Mouse (Mus musculus) CH12.LX (cell line): ENCODE data around the gene Olfr705. TPM values are rescaled to one million over a fixed set of nuclear protein-coding genes. Genes with fewer than 3 reads are reported as not detected.
"Not testable (repeated sequence)": the region's sequence is repeated elsewhere in the genome, so short reads cannot be mapped to it uniquely, and the experiment has no call there.

ENCODE experiments used
- DNase-seq: peaks from one replicate; pipeline ENCODE4 v3.0.0-alpha.2; 2013; ENCODE audit errors: extremely low read depth
- H3K27ac ChIP-seq: 2 replicates; pipeline ENCODE4 v1.5.1; 2012; ENCODE audit warnings: low read depth, mild to moderate bottlenecking, control low read depth, moderate library complexity; ENCODE audit not compliant: insufficient read depth
- H3K27me3 ChIP-seq: replicated peaks from 2 replicates; pipeline ENCODE3; 2012; ENCODE audit warnings: inconsistent platforms
- H3K36me3 ChIP-seq, 2 experiments: replicated peaks in 1 of 2; 2 replicates each; pipeline versions ENCODE3 to v1.6.1; 2012; ENCODE audit warnings: inconsistent platforms in 1 of 2, low read length in 1 of 2, mild to moderate bottlenecking in 1 of 2, mixed read lengths in 1 of 2, moderate library complexity in 1 of 2; ENCODE audit not compliant: control insufficient read depth in 1 of 2, insufficient read depth in 1 of 2
- H3K4me1 ChIP-seq, 2 experiments: 2 replicates each; pipeline ENCODE4 v1.6.1; 2012; ENCODE audit warnings: inconsistent platforms in 1 of 2, moderate library complexity in 1 of 2; ENCODE audit not compliant: insufficient read depth in 2 of 2, control insufficient read depth in 1 of 2
- H3K4me2 ChIP-seq: 2 replicates; pipeline ENCODE4 v1.6.1; 2012; ENCODE audit warnings: low read depth, mild to moderate bottlenecking, control low read depth; ENCODE audit not compliant: poor library complexity, insufficient read depth, severe bottlenecking
- H3K4me3 ChIP-seq, 3 experiments: fragments of 150-350 bp in 1 of 3; sonication (generic) in 1 of 3; replicated peaks in 1 of 3; 2 replicates each; pipeline versions ENCODE3 to v1.5.1; 2011 to 2012; ENCODE audit warnings: low read depth in 2 of 3, low read length in 2 of 3, mild to moderate bottlenecking in 2 of 3, moderate library complexity in 2 of 3, control low read depth in 1 of 3, improper control_type of control experiment in 1 of 3, inconsistent platforms in 1 of 3, mixed read lengths in 1 of 3; ENCODE audit not compliant: poor library complexity in 1 of 3
- H3K79me2 ChIP-seq: replicated peaks from 2 replicates; pipeline ENCODE4 v1.6.1; 2012; ENCODE audit warnings: mild to moderate bottlenecking, moderate library complexity; ENCODE audit not compliant: control insufficient read depth, poor library complexity, insufficient read depth, severe bottlenecking; ENCODE audit errors: extremely low read depth
- H3K9ac ChIP-seq: 2 replicates; pipeline ENCODE4 v1.6.1; 2012; ENCODE audit warnings: low read depth, mild to moderate bottlenecking, control low read depth, moderate library complexity; ENCODE audit not compliant: insufficient read depth
- H3K9me3 ChIP-seq: replicated peaks from 2 replicates; pipeline ENCODE3; 2012; ENCODE audit warnings: low read length, inconsistent platforms, mixed read lengths
- CHD2 ChIP-seq: IDR thresholded peaks from 2 replicates; pipeline ENCODE4 v1.6.1; 2011; ENCODE audit warnings: low read length, improper control_type of control experiment
- CTCF ChIP-seq, 2 experiments: IDR thresholded peaks in 1 of 2; conservative IDR thresholded peaks in 1 of 2; 2 replicates each; pipeline ENCODE4 v1.5.1; 2011 to 2012; ENCODE audit warnings: low read depth in 2 of 2, low read length in 2 of 2, improper control_type of control experiment in 1 of 2, inconsistent platforms in 1 of 2, mild to moderate bottlenecking in 1 of 2, moderate library complexity in 1 of 2
- EP300 ChIP-seq: IDR thresholded peaks from 2 replicates; pipeline ENCODE4 v1.6.1; 2011; ENCODE audit warnings: low read length, improper control_type of control experiment
- ETS1 ChIP-seq: conservative IDR thresholded peaks from 2 replicates; pipeline ENCODE4 v1.6.1; 2012; ENCODE audit warnings: low read depth, mild to moderate bottlenecking, inconsistent platforms, low read length, improper control_type of control experiment, moderate library complexity
- KAT2A ChIP-seq: IDR thresholded peaks from 2 replicates; pipeline ENCODE4 v1.6.1; 2012; ENCODE audit warnings: low read length, improper control_type of control experiment, inconsistent platforms; ENCODE audit not compliant: insufficient replicate concordance
- MAFK ChIP-seq: IDR thresholded peaks from 2 replicates; pipeline ENCODE4 v1.6.1; 2011; ENCODE audit warnings: low read length, improper control_type of control experiment; ENCODE audit not compliant: insufficient replicate concordance
- MAX ChIP-seq: IDR thresholded peaks from 2 replicates; pipeline ENCODE4 v1.6.1; 2011; ENCODE audit warnings: low read length, improper control_type of control experiment
- MAZ ChIP-seq: IDR thresholded peaks from 2 replicates; pipeline ENCODE4 v1.6.1; 2012; ENCODE audit warnings: low read depth, mild to moderate bottlenecking, inconsistent platforms, low read length, improper control_type of control experiment, moderate library complexity
- MEF2A ChIP-seq: IDR thresholded peaks from 2 replicates; pipeline ENCODE4 v1.6.1; 2014; ENCODE audit warnings: low read depth, mild to moderate bottlenecking, inconsistent platforms, low read length, improper control_type of control experiment, borderline replicate concordance
- MYC ChIP-seq: IDR thresholded peaks from 2 replicates; pipeline ENCODE4 v1.6.1; 2011; ENCODE audit warnings: low read depth, mild to moderate bottlenecking, improper control_type of control experiment, low read length
- NELFE ChIP-seq: IDR thresholded peaks from 2 replicates; pipeline ENCODE4 v1.6.1; 2011; ENCODE audit warnings: low read depth, low read length, improper control_type of control experiment
- NRF1 ChIP-seq: IDR thresholded peaks from 2 replicates; pipeline ENCODE4 v1.6.1; 2014; ENCODE audit warnings: low read depth, mild to moderate bottlenecking, inconsistent platforms, low read length, improper control_type of control experiment, moderate library complexity
- RAD21 ChIP-seq: IDR thresholded peaks from 2 replicates; pipeline ENCODE4 v1.6.1; 2011; ENCODE audit warnings: low read depth, mild to moderate bottlenecking, low read length, improper control_type of control experiment, moderate library complexity
- SIN3A ChIP-seq: IDR thresholded peaks from 2 replicates; pipeline ENCODE4 v1.6.1; 2012; ENCODE audit warnings: low read length, improper control_type of control experiment, inconsistent platforms
- SMC3 ChIP-seq: IDR thresholded peaks from 2 replicates; pipeline ENCODE4 v1.6.1; 2011; ENCODE audit warnings: low read depth, low read length, improper control_type of control experiment
- TCF12 ChIP-seq: IDR thresholded peaks from 2 replicates; pipeline ENCODE4 v1.6.1; 2014; ENCODE audit warnings: low read depth, mild to moderate bottlenecking, inconsistent platforms, low read length, improper control_type of control experiment
- UBTF ChIP-seq: IDR thresholded peaks from 2 replicates; pipeline ENCODE4 v1.6.1; 2012; ENCODE audit warnings: low read depth, mild to moderate bottlenecking, inconsistent platforms, low read length, improper control_type of control experiment, moderate library complexity
- USF2 ChIP-seq: conservative IDR thresholded peaks from 2 replicates; pipeline ENCODE4 v1.6.1; 2011; ENCODE audit warnings: low read depth, low read length, improper control_type of control experiment
- ZKSCAN1 ChIP-seq: IDR thresholded peaks from 2 replicates; pipeline ENCODE4 v1.6.1; 2012; ENCODE audit warnings: low read depth, inconsistent platforms, low read length, improper control_type of control experiment, borderline replicate concordance
- ZNF384 ChIP-seq: IDR thresholded peaks from 2 replicates; pipeline ENCODE4 v1.6.1; 2012; ENCODE audit warnings: low read depth, low read length, improper control_type of control experiment, inconsistent platforms
- dilution Hi-C: fragments of 300-500 bp; cut with MboI; formaldehyde crosslinking; loops from 2 replicates; pipeline ENCODE4 v1.14.3; 2020; ENCODE audit warnings: low sequenced_read_pairs; ENCODE audit not compliant: extremely low pct_unique_long_range_greater_than_20kb, extremely low pct_ligation_motif_present
- in situ Hi-C: fragments of 300-500 bp; cut with MboI; formaldehyde crosslinking; loops from 3 replicates; pipeline ENCODE4 v1.14.3; 2019; ENCODE audit warnings: low sequenced_read_pairs, low pct_ligation_motif_present, low pct_unique_long_range_greater_than_20kb, mixed read lengths
- polyA plus RNA-seq: library from polyadenylated mRNA; unstranded; fragments of >175 nt; gene quantifications from 2 replicates; pipeline ENCODE4 v1.2.1, GENCODE M21; 2012; ENCODE audit warnings: low read depth; ENCODE audit not compliant: insufficient read length
- total RNA-seq, 2 experiments: library from RNA; depleted of rRNA; stranded (reverse); fragments of 300-350 nt in 1 of 2; fragments of >200 nt in 1 of 2; gene quantifications; 2 replicates each; pipeline ENCODE4 v1.2.3; 2012 to 2014

Olfr705 gene
- total RNA-seq (2012; rRNA removed) (not detected in 2 replicates), total RNA-seq (2014; rRNA removed) (not detected in 2 replicates), polyA plus RNA-seq (not detected in 2 replicates)

- Histone ChIP-seq H3K4me2 (no peak within 1 kb of the TSS), H3K9me3 (no peaks in the 10 kb centered on the region), H3K27me3 (no peaks in the 10 kb centered on the region), H3K79me2 (no peaks in the 10 kb centered on the region), H3K27ac (no peak within 1 kb of the TSS), H3K4me3 (no peak within 1 kb of the TSS), H3K9ac (no peak within 1 kb of the TSS), H3K4me1 (no peaks in the 10 kb centered on the region), H3K36me3 (no peaks in the 10 kb centered on the region)
- no peak for DNase-seq
- TF ChIP-seq ZNF384: no peak
- TF ChIP-seq TCF12: no peak
- TF ChIP-seq MEF2A: no peak
- TF ChIP-seq ETS1: no peak
- no peak for TF ChIP-seq USF2
- TF ChIP-seq CHD2: no peak
- no peak for TF ChIP-seq MYC
- TF ChIP-seq MAZ: no peak
- no peak for TF ChIP-seq ZKSCAN1
- no peak for TF ChIP-seq SIN3A
- TF ChIP-seq NELFE: no peak
- no peak for TF ChIP-seq EP300
- no peak for TF ChIP-seq SMC3
- in situ Hi-C loops: no loop called here
- dilution Hi-C loops: no loop called here
These were observed at the start of gene Olfr705 for GRCm38 (mm10) chr7:106876791-106877190. TSS of gene Olfr705 (minus strand) at chr7:106876891.

DNA sequence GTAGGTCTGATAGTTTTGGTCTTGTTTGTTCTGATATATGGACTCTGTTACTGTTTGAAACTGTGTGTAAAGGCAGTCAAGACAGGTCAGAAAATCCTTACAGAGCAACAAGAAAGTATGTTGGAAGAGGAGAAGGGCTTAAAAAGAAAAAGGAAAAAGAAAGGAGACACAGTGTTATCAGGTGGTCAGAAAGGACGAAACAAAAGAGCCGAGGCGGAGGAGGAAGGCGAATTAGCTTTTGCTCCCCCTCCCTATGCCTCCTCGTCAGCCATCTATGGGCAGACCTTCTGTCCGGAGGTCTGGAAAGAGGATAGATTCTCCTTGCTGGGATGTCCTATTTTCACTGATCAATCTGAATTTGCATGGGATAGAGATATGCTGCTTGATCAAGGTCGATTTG, 44.3 kb upstream of the Olfr705 start:
- DNase-seq, H3K4me3 ChIP-seq, H3K4me2 ChIP-seq, H3K27me3 ChIP-seq, H3K79me2 ChIP-seq, dilution Hi-C loops, H3K36me3 ChIP-seq, H3K9ac ChIP-seq, H3K4me1 ChIP-seq, in situ Hi-C loops, H3K9me3 ChIP-seq, H3K27ac ChIP-seq: not testable (repeated sequence)

DNA sequence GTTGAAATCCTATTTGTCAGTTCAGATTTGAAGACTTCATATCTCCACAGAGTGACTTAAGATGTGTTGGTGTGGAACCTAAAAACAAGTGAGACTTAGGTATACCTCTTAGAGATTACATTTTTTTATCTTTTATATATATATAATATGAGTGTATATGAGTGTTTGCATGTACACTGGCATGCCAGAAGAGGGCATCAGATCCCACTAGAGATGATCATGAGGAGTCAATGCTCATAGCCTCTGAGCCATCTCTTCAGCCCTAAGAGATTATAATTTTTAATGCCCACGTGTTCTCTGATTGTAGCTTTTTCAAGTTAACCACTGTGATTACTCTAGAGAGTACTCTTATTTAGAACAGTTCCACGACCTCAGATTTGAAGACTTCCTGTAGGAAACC, 31.0 kb upstream of the Olfr705 start, which contains the start of gene Olfr1532-ps1:
Gene Olfr1532-ps1 (plus strand): TSS at position 326 of the 400 bp plus-strand sequence.
- H3K79me2 ChIP-seq: no peaks in the 10 kb centered on the region
- no peak for TF ChIP-seq NRF1
- peak; percentile 26 for TF ChIP-seq RAD21
- peak; percentile 10 to 53; a peak in 2 of 4 replicates for TF ChIP-seq CTCF (conservative IDR thresholded peaks at IDR 0.05 in 1 of 2, IDR thresholded peaks at IDR 0.05 in 1 of 2; ENCODE audit: low read depth in 2 of 2, low read length in 2 of 2)
- TF ChIP-seq MAFK: no peak
- TF ChIP-seq KAT2A: no peak
- no peak for TF ChIP-seq UBTF
- peak; percentile 53 for TF ChIP-seq SMC3
- no peak for TF ChIP-seq MAX
- TF ChIP-seq ZKSCAN1: no peak
- no peak for TF ChIP-seq CHD2
- TF ChIP-seq, all 38 proteins: peak for 3
- no peaks in the 10 kb centered on the region for H3K9me3 ChIP-seq
- no peak within 1 kb of the TSS for H3K9ac ChIP-seq
- in situ Hi-C loops: no loop called here
- H3K27ac ChIP-seq: no peak within 1 kb of the TSS
- H3K36me3 ChIP-seq: no peaks in the 10 kb centered on the region
- no peaks in the 10 kb centered on the region for H3K4me1 ChIP-seq
- dilution Hi-C loops: no loop called here
- no peaks in the 10 kb centered on the region for H3K27me3 ChIP-seq
- H3K4me2 ChIP-seq: no peak within 1 kb of the TSS
- DNase-seq: peak; percentile 17
- H3K4me3 ChIP-seq: no peak within 1 kb of the TSS

DNA sequence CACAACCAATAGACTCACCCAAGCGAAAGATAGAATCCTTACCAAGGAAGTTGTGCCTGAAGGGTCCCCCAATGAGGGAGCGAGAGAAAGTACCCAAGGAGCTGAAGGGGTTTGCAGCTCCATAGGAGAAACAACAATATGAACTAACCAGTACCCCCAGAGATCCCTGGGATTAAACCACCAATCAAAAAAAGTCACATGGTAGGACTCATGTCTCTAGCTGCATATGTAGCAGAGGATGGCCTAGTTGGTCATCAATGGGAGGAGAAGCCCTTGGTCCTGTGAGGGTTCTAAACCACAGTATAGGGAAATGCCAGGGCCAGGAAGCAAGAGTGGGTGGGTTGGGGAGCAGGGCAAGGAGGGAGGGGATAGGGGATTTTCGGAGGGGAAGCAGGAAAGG, 24.4 kb upstream of the Olfr705 start, which contains the start of gene Olfr707:
Gene Olfr707 (minus strand): TSS at position 101 of the 400 bp plus-strand sequence.
- in situ Hi-C loops, H3K79me2 ChIP-seq, DNase-seq, H3K4me1 ChIP-seq, H3K4me2 ChIP-seq, dilution Hi-C loops, H3K27ac ChIP-seq, H3K9me3 ChIP-seq, H3K27me3 ChIP-seq, H3K9ac ChIP-seq, H3K36me3 ChIP-seq, H3K4me3 ChIP-seq: not testable (repeated sequence)
